ENCODE assay signal across 15 mouse cellular contexts in genomic region chr7:137715126-137715900, GRCm38 (mm10).
DNase-seq lines count a peak whose midpoint lies in the region; ATAC-seq and TF ChIP-seq lines count a peak whose summit lies in the region.
"Had no signal": no experiment of that assay in that cellular context is flagged by ENCODE, and none has a peak within 500 bp of the region (broad histone marks: within the 10 kb centered on the region; RNA-seq: fewer than 3 reads in every experiment).

No protein-coding gene starts in this region.

- H3K27ac ChIP-seq in forebrain, embryonic 15.5 days (replicated peaks): no peak overlapping the region
- no peak overlapping the region for H3K27ac ChIP-seq in forebrain, embryonic 10.5 days
- H3K27ac ChIP-seq in lung, postnatal 0 days (ENCODE audit: low read length): no peak overlapping the region
- H3K27ac ChIP-seq: limb, embryonic 15.5 days had no signal

- no peak overlapping the region for H3K4me3 ChIP-seq in forebrain, embryonic 15.5 days
- H3K4me3 ChIP-seq in forebrain, embryonic 10.5 days: no peak overlapping the region
- no peak overlapping the region for H3K4me3 ChIP-seq in lung, postnatal 0 days (ENCODE audit: low read depth, low read length)
- H3K4me3 ChIP-seq: embryonic facial prominence, embryonic 15.5 days; limb, embryonic 15.5 days had no signal

- 42% methylated on average over 6 of the region's 6 CpGs for WGBS in forebrain, embryonic 15.5 days
- WGBS in forebrain, embryonic 10.5 days: 79% methylated on average over 6 of the region's 6 CpGs
- WGBS in lung, postnatal 0 days: 49% methylated on average over 6 of the region's 6 CpGs

- H3K4me1 ChIP-seq in forebrain, embryonic 15.5 days: peaks cover 18% of the 10 kb centered on the region
- H3K4me1 ChIP-seq in forebrain, embryonic 10.5 days: no peaks in the 10 kb centered on the region
- H3K4me1 ChIP-seq in lung, postnatal 0 days (ENCODE audit: insufficient read depth, low read depth, low read length): no peaks in the 10 kb centered on the region

- no peaks in the 10 kb centered on the region for H3K36me3 ChIP-seq in forebrain, embryonic 15.5 days
- no peaks in the 10 kb centered on the region for H3K36me3 ChIP-seq in forebrain, embryonic 10.5 days (replicated peaks)
- no peaks in the 10 kb centered on the region for H3K36me3 ChIP-seq in lung, postnatal 0 days (ENCODE audit: insufficient read depth, low read length)
- H3K36me3 ChIP-seq: embryonic facial prominence, embryonic 15.5 days; G1E; limb, embryonic 15.5 days had no signal

- H3K4me2 ChIP-seq in forebrain, embryonic 15.5 days (replicated peaks): no peak overlapping the region
- no peak overlapping the region for H3K4me2 ChIP-seq in lung, postnatal 0 days (replicated peaks; ENCODE audit: low read depth, low read length)
- H3K4me2 ChIP-seq: embryonic facial prominence, embryonic 15.5 days; limb, embryonic 15.5 days had no signal

- no peaks in the 10 kb centered on the region for H3K27me3 ChIP-seq in forebrain, embryonic 15.5 days
- no peaks in the 10 kb centered on the region for H3K27me3 ChIP-seq in forebrain, embryonic 10.5 days (ENCODE audit: poor library complexity, severe bottlenecking)
- no peaks in the 10 kb centered on the region for H3K27me3 ChIP-seq in lung, postnatal 0 days (replicated peaks; ENCODE audit: insufficient read depth, low read length)
- H3K27me3 ChIP-seq: limb, embryonic 15.5 days had no signal

- H3K9ac ChIP-seq in forebrain, embryonic 15.5 days (replicated peaks): no peak overlapping the region
- no peak overlapping the region for H3K9ac ChIP-seq in lung, postnatal 0 days (replicated peaks; ENCODE audit: low read depth)
- H3K9ac ChIP-seq: embryonic facial prominence, embryonic 15.5 days; limb, embryonic 15.5 days had no signal

- DNase-seq in forebrain, embryonic 10.5 days (ENCODE audit: extremely low spot score, low spot score): no peak
- DNase-seq in lung, postnatal 0 days (ENCODE audit: low spot score): peak; percentile 52
- no peak for DNase-seq in lung, postnatal 25 days (ENCODE audit: low spot score)
- DNase-seq in left cerebral cortex, postnatal 36 days (ENCODE audit: low spot score in 2 of 2): peak; percentile 20 to 26
- no peak for DNase-seq in gastrocnemius, adult 8-10 months (ENCODE audit: low spot score in 2 of 2)
- DNase-seq: B cell, adult 2 months; cerebellum, postnatal 36 days; thymus, adult 2 months had no signal

- intact Hi-C loops in left cerebral cortex, postnatal 36 days (cut with DNase I): no loop called here

- H3K9me3 ChIP-seq in forebrain, embryonic 15.5 days: no peaks in the 10 kb centered on the region
- H3K9me3 ChIP-seq in forebrain, embryonic 10.5 days: no peaks in the 10 kb centered on the region
- H3K9me3 ChIP-seq in lung, postnatal 0 days (ENCODE audit: low read length): no peaks in the 10 kb centered on the region
- H3K9me3 ChIP-seq: embryonic facial prominence, embryonic 15.5 days; limb, embryonic 15.5 days had no signal

- peak; percentile 43; the same call in 1 of the 2 replicates for ATAC-seq in forebrain, embryonic 15.5 days (replicated peaks)
- peak; percentile 34 for ATAC-seq in lung, postnatal 0 days
- ATAC-seq in megakaryocyte-erythroid progenitor cell, adult 5-6 weeks (replicated peaks; ENCODE audit: low FRiP score, low TSS enrichment, poor library complexity, severe bottlenecking): no peak
- ATAC-seq in granulocyte monocyte progenitor cell, adult 5-6 weeks (replicated peaks; ENCODE audit: poor library complexity, severe bottlenecking): no peak
- ATAC-seq: activated CD4-positive, CD25-positive, alpha-beta regulatory T cell, adult 4 months had no signal

- no peak for TF ChIP-seq CTCF in lung, postnatal 0 days (IDR thresholded peaks at IDR 0.05)

- no peak for TF ChIP-seq EP300 in lung, postnatal 0 days (IDR thresholded peaks at IDR 0.05)

Comparison
In these comparisons a context has a peak if more than half of its experiments do, and no peak if none do; other contexts are left out.
1. DNase-seq: peak in lung, postnatal 0 days (single experiment) and left cerebral cortex, postnatal 36 days (2 of 2); none in forebrain, embryonic 10.5 days (single experiment), lung, postnatal 25 days (single experiment) and gastrocnemius, adult 8-10 months (0 of 2).
2. ATAC-seq: peak in forebrain, embryonic 15.5 days (single experiment) and lung, postnatal 0 days (single experiment); none in megakaryocyte-erythroid progenitor cell, adult 5-6 weeks (single experiment) and granulocyte monocyte progenitor cell, adult 5-6 weeks (single experiment).